Mouse (Mus musculus) sigmoid colon, adult 10 weeks (tissue): ENCODE results near the gene Rrp8. TPM values are rescaled to one million over a fixed set of nuclear protein-coding genes. Genes with fewer than 3 reads are reported as not detected.

Experiments used
- polyA plus RNA-seq: library from polyadenylated mRNA; stranded (reverse); fragments of 350-450 nt; fragmentation: Illumina TruSeq; extraction: RNeasy Lipid Tissue Mini Kit (QIAGEN cat#74804); gene quantifications from one replicate; pipeline ENCODE4 v1.2.3, GENCODE M21; 2014; ENCODE audit warnings: low read depth, low replicate concordance

Gene Rrp8
- polyA plus RNA-seq = 15.8 TPM

DNA sequence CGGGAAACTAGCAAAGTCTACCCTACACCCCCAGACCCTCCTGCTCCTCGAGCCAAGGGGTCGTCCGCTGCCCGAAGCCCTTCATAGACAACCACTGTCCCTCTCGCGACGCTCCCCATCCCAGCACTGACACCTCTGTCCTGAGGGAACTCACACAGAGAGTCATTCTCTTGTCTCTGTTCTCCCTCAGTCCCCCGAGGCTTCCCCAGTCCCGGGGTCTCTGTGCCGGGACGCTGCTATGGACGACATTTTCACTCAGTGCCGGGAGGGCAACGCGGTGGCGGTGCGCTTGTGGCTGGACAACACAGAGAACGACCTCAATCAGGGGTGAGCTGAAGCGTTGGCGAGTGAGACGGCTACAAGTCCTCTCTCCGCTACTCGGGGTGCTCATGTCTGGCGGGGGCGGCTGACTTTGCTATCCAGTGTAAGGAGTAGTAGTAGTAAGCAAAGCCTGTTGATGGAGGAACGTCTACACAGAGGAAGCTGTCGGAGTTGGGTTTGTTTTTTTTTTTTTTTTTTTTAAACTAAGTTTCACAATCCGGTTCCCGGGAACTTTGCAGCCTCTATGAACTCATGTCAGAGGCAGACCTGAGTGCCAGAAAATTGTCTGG is at the start of gene Rrp8:
Gene Rrp8 (minus strand): TSS at position 475 of the 611 bp plus-strand sequence.

DNA sequence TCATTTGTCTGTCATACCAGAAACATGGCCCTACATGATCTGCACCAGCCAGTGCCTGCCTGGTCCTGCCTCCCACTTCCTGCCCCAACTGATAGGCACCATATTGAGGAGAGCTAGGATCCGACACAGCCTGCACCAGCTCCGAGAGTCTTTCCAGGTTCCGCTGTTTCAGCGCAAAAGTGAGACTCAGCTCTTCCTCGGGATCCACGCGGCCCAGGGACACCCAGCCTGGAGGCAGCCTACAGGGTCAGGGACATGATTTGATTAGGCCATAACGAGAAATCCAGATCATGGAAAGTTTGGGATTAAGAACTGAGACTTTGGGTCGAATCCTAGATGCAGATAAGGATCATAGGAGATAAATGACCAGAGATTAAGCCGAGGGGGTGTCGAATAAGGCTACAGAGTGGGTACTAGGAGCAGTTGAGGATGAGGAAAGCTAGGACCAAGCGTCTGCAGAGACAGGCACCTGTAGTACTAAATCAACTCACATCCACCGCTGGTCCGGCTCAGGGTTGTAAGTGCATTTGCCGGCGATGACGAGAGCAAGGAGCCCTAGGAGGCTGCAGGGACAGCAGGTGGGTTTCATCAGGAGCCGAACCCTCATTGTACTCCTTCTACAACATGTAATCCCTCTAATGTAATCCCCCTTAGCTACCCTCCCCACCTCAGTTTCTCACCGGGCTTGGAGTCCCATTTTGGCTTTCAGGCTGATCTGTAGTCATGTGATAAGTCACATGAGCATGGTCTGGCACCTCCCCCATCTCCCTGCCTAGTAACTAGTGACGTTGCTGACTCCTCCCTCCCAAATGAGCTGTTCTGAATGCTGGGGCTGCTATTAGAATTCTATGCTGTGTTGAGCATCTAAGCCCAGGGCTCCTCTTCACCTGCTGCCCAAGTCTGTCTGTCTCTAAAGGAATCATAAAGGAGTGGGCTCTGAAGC is 14.6 kb upstream of the Rrp8 start, which contains the start of gene Tpp1:
Gene Tpp1 (minus strand): TSS at position 745 of the 943 bp plus-strand sequence.

DNA sequence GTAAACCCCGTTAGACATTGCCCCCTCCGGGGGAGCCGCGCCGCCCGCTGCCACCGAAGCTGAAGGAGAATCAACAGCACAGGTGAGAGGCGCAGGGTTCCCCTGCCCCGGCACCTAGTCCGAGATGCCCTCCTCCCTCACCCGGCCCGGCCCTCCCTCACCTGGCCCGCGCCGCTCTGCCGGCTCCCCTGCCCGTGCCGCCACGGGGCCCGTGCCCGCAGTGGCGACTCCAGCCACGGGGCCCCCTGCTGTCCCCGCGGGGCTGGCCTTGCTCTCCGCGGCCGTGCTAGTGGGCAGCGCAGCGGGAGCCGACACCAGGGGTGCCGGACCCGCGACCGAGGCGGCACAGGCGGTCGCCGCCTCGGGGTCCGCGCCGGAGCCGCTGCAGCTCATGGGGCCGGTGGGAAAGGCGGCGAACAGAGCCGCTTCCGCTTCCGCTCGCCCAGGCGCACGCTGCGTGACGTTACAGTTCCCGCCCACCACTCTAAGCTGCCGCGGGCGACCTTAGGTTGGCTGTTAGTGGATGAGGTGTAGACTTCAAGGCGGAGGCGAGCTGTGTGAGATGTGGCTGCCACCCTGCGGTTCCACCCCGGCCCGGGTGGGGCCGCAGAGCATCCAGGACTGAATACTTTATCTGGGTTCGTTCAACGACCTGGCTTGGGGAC is 6.9 kb upstream of the Rrp8 start, which contains the start of gene Taf10:
Gene Taf10 (minus strand): TSS at position 436 of the 665 bp plus-strand sequence.

DNA sequence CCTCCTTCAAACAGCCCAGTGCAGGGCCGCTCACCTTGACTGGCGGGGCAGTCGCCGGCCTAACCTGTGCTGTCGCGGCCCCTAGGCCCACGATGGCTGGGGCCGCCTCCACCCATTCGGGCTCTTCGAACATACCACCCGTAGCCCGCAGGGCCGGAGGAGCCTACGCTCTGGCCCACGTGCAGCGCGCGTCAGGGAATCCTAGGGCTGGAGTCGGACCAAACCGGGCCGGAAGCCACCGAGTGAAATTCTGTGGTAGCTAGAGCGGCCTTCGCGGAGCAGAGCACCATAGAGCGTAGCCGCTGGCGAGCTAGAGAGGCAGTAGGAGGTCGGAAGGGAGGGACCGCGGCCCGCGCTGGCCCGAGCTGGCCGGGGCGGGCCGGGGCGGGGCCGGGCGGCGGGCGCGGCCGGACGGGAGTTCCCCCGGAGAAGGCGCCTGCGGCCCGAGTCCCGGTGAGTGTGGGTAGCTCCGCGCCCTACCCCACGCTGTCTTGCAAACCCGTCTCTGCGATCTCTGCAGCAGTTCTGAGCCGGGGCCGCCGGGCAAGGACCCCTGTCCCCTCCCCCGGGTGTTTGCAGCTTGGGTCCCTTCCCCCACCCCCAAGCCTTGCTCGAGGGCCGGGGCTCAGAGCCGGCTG is 802 bp downstream of the Rrp8 start, which contains the start of gene Ilk:
Gene Ilk (plus strand): TSS at position 329 of the 638 bp plus-strand sequence.

Other genes starting within 250 kb of the Rrp8 start
- 2.7 TPM for gene Smpd1, start 183.0 kb downstream of the Rrp8 start, polyA plus RNA-seq
- not detected for gene Apbb1, start 155.7 kb downstream of the Rrp8 start, polyA plus RNA-seq
- gene Hpx, start 137.2 kb downstream of the Rrp8 start, polyA plus RNA-seq = not detected
- gene Trim3, start 103.8 kb downstream of the Rrp8 start, polyA plus RNA-seq = 9.6 TPM
- 41.0 TPM for gene Timm10b, start 97.3 kb downstream of the Rrp8 start, polyA plus RNA-seq
- 13.0 TPM for gene Arfip2, start 97.0 kb downstream of the Rrp8 start, polyA plus RNA-seq
- 0.79 TPM for gene Gm45799, start 96.8 kb downstream of the Rrp8 start, polyA plus RNA-seq
- gene Dnhd1, start 86.6 kb downstream of the Rrp8 start, polyA plus RNA-seq = 1.6 TPM
- 39.9 TPM for gene Ilk, start 793 bp downstream of the Rrp8 start, polyA plus RNA-seq
- gene Taf10, start 7.0 kb upstream of the Rrp8 start, polyA plus RNA-seq = 11.8 TPM
- 68.0 TPM for gene Tpp1, start 14.8 kb upstream of the Rrp8 start, polyA plus RNA-seq
- gene Dchs1, start 50.3 kb upstream of the Rrp8 start, polyA plus RNA-seq = 0.03 TPM
- gene Mrpl17, start 73.7 kb upstream of the Rrp8 start, polyA plus RNA-seq = 6.7 TPM
- 23.9 TPM for gene Gm4070, start 216.6 kb upstream of the Rrp8 start, polyA plus RNA-seq